ENCODE assay signal across 9 mouse cellular contexts in genomic region chr10:69465558-69466200, GRCm38 (mm10).
DNase-seq lines count a peak whose midpoint lies in the region; ATAC-seq and TF ChIP-seq lines count a peak whose summit lies in the region.
"Had no signal": no experiment of that assay in that cellular context is flagged by ENCODE, and none has a peak within 500 bp of the region (broad histone marks: within the 10 kb centered on the region; RNA-seq: fewer than 3 reads in every experiment).

No protein-coding gene starts in this region.

- H3K27ac ChIP-seq in forebrain, embryonic 12.5 days: peak overlapping the region; percentile 85
- peak overlapping the region; percentile 70 for H3K27ac ChIP-seq in neural tube, embryonic 12.5 days

- peaks cover 33% of the 10 kb centered on the region for H3K4me1 ChIP-seq in forebrain, embryonic 12.5 days
- peaks cover 22% of the 10 kb centered on the region for H3K4me1 ChIP-seq in neural tube, embryonic 12.5 days

- peak overlapping the region; percentile 24; the same call in 1 of the 2 replicates for H3K4me2 ChIP-seq in forebrain, embryonic 12.5 days
- peak overlapping the region; percentile 28 for H3K4me2 ChIP-seq in neural tube, embryonic 12.5 days (replicated peaks)

- H3K36me3 ChIP-seq in forebrain, embryonic 12.5 days (replicated peaks): no peaks in the 10 kb centered on the region
- no peaks in the 10 kb centered on the region for H3K36me3 ChIP-seq in neural tube, embryonic 12.5 days

- ATAC-seq in forebrain, embryonic 12.5 days (ENCODE audit: low FRiP score): peak; percentile 94
- ATAC-seq in neural tube, embryonic 12.5 days (ENCODE audit: low FRiP score, low read depth): peak; percentile 71

- WGBS in forebrain, embryonic 12.5 days: 28% methylated on average over 11 of the region's 11 CpGs
- 41% methylated on average over 11 of the region's 11 CpGs for WGBS in neural tube, embryonic 12.5 days

- no peaks in the 10 kb centered on the region for H3K9me3 ChIP-seq in forebrain, embryonic 12.5 days
- no peaks in the 10 kb centered on the region for H3K9me3 ChIP-seq in neural tube, embryonic 12.5 days

- H3K9ac ChIP-seq in forebrain, embryonic 12.5 days: no peak overlapping the region
- no peak overlapping the region for H3K9ac ChIP-seq in neural tube, embryonic 12.5 days

- no peak overlapping the region for H3K4me3 ChIP-seq in forebrain, embryonic 12.5 days (replicated peaks)
- no peak overlapping the region for H3K4me3 ChIP-seq in neural tube, embryonic 12.5 days

- no peak for TF ChIP-seq POLR2A in brain, embryonic 14.5 days (IDR thresholded peaks at IDR 0.05; ENCODE audit: borderline replicate concordance, extremely low read depth, insufficient read depth, insufficient read length, poor library complexity, severe bottlenecking)

- intact Hi-C loops in heart, postnatal 10 days (cut with DNase I): no loop called here

- peak; percentile 98 for DNase-seq in brain, embryonic 14.5 days (ENCODE audit: low read depth)
- peak; percentile 64 for DNase-seq in layer of hippocampus, adult 9-10 months (ENCODE audit: low spot score)
- no peak for DNase-seq in thymus, postnatal 10 days (ENCODE audit: low spot score in 2 of 2)
- no peak for DNase-seq in adipocyte (ENCODE audit: low spot score)
- DNase-seq in heart, postnatal 10 days: no peak
- DNase-seq: cerebellum, adult 11-12 months; gastrocnemius, postnatal 36 days had no signal

- no peaks in the 10 kb centered on the region for H3K27me3 ChIP-seq in forebrain, embryonic 12.5 days
- H3K27me3 ChIP-seq in neural tube, embryonic 12.5 days (replicated peaks): no peaks in the 10 kb centered on the region

- TF ChIP-seq CTCF in brain, embryonic 14.5 days (IDR thresholded peaks at IDR 0.05; ENCODE audit: borderline replicate concordance, extremely low read depth, insufficient read depth, insufficient read length): no peak

Comparison
In these comparisons a context has a peak if more than half of its experiments do, and no peak if none do; other contexts are left out.
1. DNase-seq: peak in brain, embryonic 14.5 days (single experiment) and layer of hippocampus, adult 9-10 months (single experiment); none in thymus, postnatal 10 days (0 of 2), adipocyte (single experiment) and heart, postnatal 10 days (0 of 2).